Mouse (Mus musculus): ENCODE measurements around the gene Prom2.

- TF ChIP-seq EP300 (IDR thresholded peaks at IDR 0.05) (no peak), CTCF (IDR thresholded peaks at IDR 0.05) (no peak)
These were observed 58.3 kb downstream of the Prom2 start for GRCm38 (mm10) chr2:127483001-127483400.
